Mouse (Mus musculus) MEL (cell line): Measurements from ENCODE around the gene Aak1.

Experiments
- CTCF ChIP-seq, 3 experiments: IDR thresholded peaks in 2 of 3; conservative IDR thresholded peaks in 1 of 3; 2 replicates each; pipeline ENCODE4 v1.5.1; 2011 to 2012; ENCODE audit warnings: low read length in 3 of 3, low read depth in 2 of 3, mild to moderate bottlenecking in 2 of 3, improper control_type of control experiment in 1 of 3, inconsistent platforms in 1 of 3, mixed read lengths in 1 of 3, moderate library complexity in 1 of 3; ENCODE audit not compliant: control insufficient read depth in 1 of 3, insufficient read depth in 1 of 3, poor library complexity in 1 of 3, severe bottlenecking in 1 of 3
- MAZ ChIP-seq: IDR thresholded peaks from 2 replicates; pipeline ENCODE4 v1.6.1; 2012; ENCODE audit warnings: low read depth, mild to moderate bottlenecking, inconsistent platforms, low read length, improper control_type of control experiment
- MXI1 ChIP-seq: IDR thresholded peaks from 2 replicates; pipeline ENCODE4 v1.6.1; 2011; ENCODE audit warnings: mild to moderate bottlenecking, low read depth, low read length, improper control_type of control experiment
- RAD21 ChIP-seq: IDR thresholded peaks from 2 replicates; pipeline ENCODE4 v1.6.1; 2011; ENCODE audit warnings: mild to moderate bottlenecking, low read depth, low read length, improper control_type of control experiment
- TBP ChIP-seq: IDR thresholded peaks from 2 replicates; pipeline ENCODE4 v1.8.0; 2011; ENCODE audit warnings: low read depth, low read length, improper control_type of control experiment
- USF1 ChIP-seq: IDR thresholded peaks from 2 replicates; pipeline ENCODE4 v1.6.1; 2014; ENCODE audit warnings: low read depth, mild to moderate bottlenecking, inconsistent platforms, low read length, improper control_type of control experiment, moderate library complexity
- ZKSCAN1 ChIP-seq: IDR thresholded peaks from 2 replicates; pipeline ENCODE4 v1.6.1; 2012; ENCODE audit warnings: low read depth, mild to moderate bottlenecking, inconsistent platforms, low read length, improper control_type of control experiment, moderate library complexity

- TF ChIP-seq MAZ (peak; percentile 73; the same call in 1 of the 2 replicates), MXI1 (peak; percentile 69), USF1 (no peak), TBP (peak; percentile 15; the same call in 1 of the 2 replicates), RAD21 (no peak), CTCF (IDR thresholded peaks at IDR 0.05 in 2 of 3, conservative IDR thresholded peaks at IDR 0.05 in 1 of 3; ENCODE audit: control insufficient read depth in 1 of 3, insufficient read depth in 1 of 3, low read depth in 2 of 3, low read length in 3 of 3, poor library complexity in 1 of 3, severe bottlenecking in 1 of 3) (no peak), ZKSCAN1 (no peak)
Measured at GRCm38 (mm10) chr6:86832802-86833502, 16.4 kb upstream of the Aak1 start.
